Mouse (Mus musculus) bone marrow, adult 2 months (tissue): ENCODE results near the gene 1500011B03Rik. TPM values are rescaled to one million over a fixed set of nuclear protein-coding genes. Genes with fewer than 3 reads are reported as not detected.

Experiments used
- H3K27ac ChIP-seq: fragments of 200-500 bp; 2 replicates; pipeline ENCODE4 v1.5.1; 2012; ENCODE audit warnings: low read depth, mild to moderate bottlenecking, control low read depth, inconsistent platforms, low read length; ENCODE audit not compliant: control insufficient read depth, poor library complexity, insufficient read depth
- H3K4me1 ChIP-seq: fragments of 200-500 bp; 2 replicates; pipeline ENCODE4 v1.6.1; 2011; ENCODE audit warnings: low read length; ENCODE audit not compliant: control insufficient read depth, insufficient read depth
- H3K4me3 ChIP-seq: fragments of 200-500 bp; replicated peaks from 2 replicates; pipeline ENCODE3; 2011; ENCODE audit warnings: mild to moderate bottlenecking, low read depth, low read length, control low read depth; ENCODE audit not compliant: control insufficient read depth
- CTCF ChIP-seq: fragments of 200-500 bp; IDR thresholded peaks from 2 replicates; pipeline ENCODE4 v1.5.1; 2011; ENCODE audit warnings: low read length, control low read depth; ENCODE audit not compliant: control insufficient read depth, insufficient read depth
- WGBS: fragments of 180-500 bp; shearing (Covaris S2); methylation state at CpG from one replicate; pipeline ENCODE4 v1.1.7; 2018; 5-methylcytosine and 5-hydroxymethylcytosine counted together
- polyA plus RNA-seq: library from polyadenylated mRNA; stranded (reverse); fragments of >200 nt; gene quantifications from 2 replicates; pipeline ENCODE4 v1.2.4, GENCODE M21; 2011; ENCODE audit warnings: low replicate concordance; ENCODE audit not compliant: missing spikeins, insufficient read depth, insufficient read length

The 1500011B03Rik gene
- polyA plus RNA-seq, 1 experiment = 25.3 TPM

DNA sequence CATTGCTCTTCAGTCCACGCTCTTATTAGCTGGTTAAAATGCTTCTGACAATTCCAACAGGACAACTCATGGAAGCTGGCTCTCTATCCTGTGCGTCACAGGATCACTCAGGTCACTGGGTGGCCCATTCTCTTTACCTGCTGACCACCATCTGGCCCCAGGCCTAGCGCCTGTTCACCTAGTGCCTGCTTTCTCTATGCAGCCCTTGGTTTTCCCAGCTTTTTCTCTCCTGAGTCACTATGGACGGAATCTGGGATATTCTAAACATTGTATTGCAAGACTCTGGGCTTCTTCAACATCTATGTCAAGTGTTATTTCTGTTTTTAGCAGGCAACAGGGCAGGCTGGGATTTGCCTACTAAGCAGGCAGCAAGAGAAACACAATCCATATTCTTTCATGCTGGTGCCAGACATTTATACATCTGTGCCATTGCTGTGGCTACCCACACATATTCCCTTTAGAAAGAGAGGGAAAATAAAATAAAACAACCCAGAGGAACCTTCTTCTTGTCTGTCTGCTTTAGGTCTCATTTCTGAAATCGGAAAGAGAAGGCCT lies 63.7 kb downstream of the 1500011B03Rik start:
- TF ChIP-seq CTCF = no peak
- no peak overlapping the region for H3K27ac ChIP-seq
- no peak overlapping the region for H3K4me3 ChIP-seq
- WGBS = 84% methylated on average over 5 of the region's 5 CpGs
- H3K4me1 ChIP-seq = no peaks in the 10 kb centered on the region

Other genes starting within 250 kb of the 1500011B03Rik start
- 1.3 and 5.0 TPM in 2 replicates for gene Trpv4, start 165.0 kb downstream of the 1500011B03Rik start, polyA plus RNA-seq
- gene Gltp, start 132.5 kb downstream of the 1500011B03Rik start, polyA plus RNA-seq = 28.3 and 33.5 TPM in 2 replicates
- 15.5 and 23.5 TPM in 2 replicates for gene Tchp, start 115.7 kb downstream of the 1500011B03Rik start, polyA plus RNA-seq
- 60.5 and 99.2 TPM in 2 replicates for gene Ankrd13a, start 48.8 kb downstream of the 1500011B03Rik start, polyA plus RNA-seq
- 33.6 and 52.4 TPM in 2 replicates for gene Git2, start 48.0 kb downstream of the 1500011B03Rik start, polyA plus RNA-seq
- gene 4930519G04Rik, start 30.2 kb upstream of the 1500011B03Rik start, polyA plus RNA-seq = not detected in 2 replicates
- gene Gm9936, start 35.2 kb upstream of the 1500011B03Rik start, polyA plus RNA-seq = not detected in 2 replicates
- 37.0 and 44.3 TPM in 2 replicates for gene Oasl2, start 73.5 kb upstream of the 1500011B03Rik start, polyA plus RNA-seq
- 8.7 and 13.5 TPM in 2 replicates for gene Oasl1, start 99.8 kb upstream of the 1500011B03Rik start, polyA plus RNA-seq
- 9.7 and 15.9 TPM in 2 replicates for gene 2210016L21Rik, start 118.7 kb upstream of the 1500011B03Rik start, polyA plus RNA-seq
- not detected in 2 replicates for gene Hnf1a, start 147.6 kb upstream of the 1500011B03Rik start, polyA plus RNA-seq
- gene Sppl3, start 187.7 kb upstream of the 1500011B03Rik start, polyA plus RNA-seq = 33.9 and 44.8 TPM in 2 replicates